24 mouse cellular contexts compared by ENCODE assay signal in the genomic region with DNA sequence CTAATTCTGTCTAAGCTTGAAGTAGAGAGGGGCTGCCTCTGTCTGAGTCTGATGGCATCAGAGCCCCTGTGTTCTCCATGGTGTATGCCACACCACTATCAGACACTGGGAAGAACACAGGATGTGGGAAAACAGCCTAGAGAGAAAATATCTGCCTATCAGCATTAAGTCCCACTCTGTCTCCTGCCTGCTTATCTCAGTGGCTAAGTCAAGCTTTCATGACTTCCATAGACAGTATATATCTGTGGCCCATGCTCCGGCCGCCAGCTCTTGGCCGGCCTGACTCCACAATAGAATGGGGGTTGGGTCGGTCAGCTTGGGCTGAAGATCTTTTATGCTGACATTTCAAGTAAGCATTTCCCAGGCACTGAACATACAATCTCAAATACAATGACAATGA.
A peak's percentile ranks its signal among the peaks of the same experiment; 100 is the strongest.
DNase-seq lines count a peak whose midpoint lies in the region; ATAC-seq and TF ChIP-seq lines count a peak whose summit lies in the region.
"Had no signal": no experiment of that assay in that cellular context is flagged by ENCODE, and none has a peak within 500 bp of the region (broad histone marks: within the 10 kb centered on the region; RNA-seq: fewer than 3 reads in every experiment).

No protein-coding gene starts in this region.

- no peak overlapping the region for H3K9ac ChIP-seq in heart, embryonic 16.5 days (ENCODE audit: low read length)
- H3K9ac ChIP-seq in heart, adult 2 months (ENCODE audit: low read depth, low read length), result no peak overlapping the region
- no peak overlapping the region for H3K9ac ChIP-seq in liver, embryonic 11.5 days (ENCODE audit: low read depth, low read length)
- H3K9ac ChIP-seq: embryonic facial prominence, embryonic 12.5 days; forebrain, embryonic 13.5 days; forebrain, embryonic 15.5 days had no signal

- no peak for TF ChIP-seq POLR2A in heart, adult 2 months (IDR thresholded peaks at IDR 0.05; ENCODE audit: insufficient read depth, low read depth, low read length)

- peak; percentile 52; the same call in 1 of the 2 replicates for ATAC-seq in heart, embryonic 16.5 days (replicated peaks; ENCODE audit: extremely low read depth, insufficient read depth, low FRiP score)
- ATAC-seq in liver, embryonic 11.5 days (replicated peaks; ENCODE audit: low FRiP score), result 0 out of 2 replicates have a peak, but pooled peaks have one; percentile 29
- ATAC-seq: activated CD4-positive, CD25-positive, alpha-beta regulatory T cell, adult 4 months; CD4-positive, CD25-positive, alpha-beta regulatory T cell, adult 4 months; forebrain, embryonic 13.5 days; forebrain, embryonic 15.5 days; Patski had no signal

- H3K9me3 ChIP-seq in heart, embryonic 10.5 days, result no peaks in the 10 kb centered on the region
- H3K9me3 ChIP-seq in heart, embryonic 16.5 days (replicated peaks; ENCODE audit: control insufficient read depth, low read length), result no peaks in the 10 kb centered on the region
- H3K9me3 ChIP-seq in liver, embryonic 11.5 days (ENCODE audit: control insufficient read depth, low read length), result no peaks in the 10 kb centered on the region; the same call in 1 of the 2 replicates
- H3K9me3 ChIP-seq: embryonic facial prominence, embryonic 10.5 days; embryonic facial prominence, embryonic 12.5 days; forebrain, embryonic 13.5 days; forebrain, embryonic 15.5 days had no signal

- H3K27ac ChIP-seq in heart, embryonic 10.5 days, result no peak overlapping the region
- H3K27ac ChIP-seq in heart, embryonic 16.5 days (ENCODE audit: low read length), result 0 out of 2 replicates have a peak overlapping the region, but pooled peaks have one; percentile 0
- no peak overlapping the region for H3K27ac ChIP-seq in heart, adult 2 months
- H3K27ac ChIP-seq in liver, embryonic 11.5 days (ENCODE audit: low read depth, low read length), result no peak overlapping the region
- H3K27ac ChIP-seq: embryonic facial prominence, embryonic 10.5 days; embryonic facial prominence, embryonic 12.5 days; forebrain, embryonic 13.5 days; forebrain, embryonic 15.5 days had no signal

- no peak overlapping the region for H3K4me2 ChIP-seq in heart, embryonic 16.5 days (ENCODE audit: low read depth, low read length)
- H3K4me2 ChIP-seq in liver, embryonic 11.5 days, result no peak overlapping the region
- H3K4me2 ChIP-seq: embryonic facial prominence, embryonic 12.5 days; forebrain, embryonic 13.5 days; forebrain, embryonic 15.5 days had no signal

- no peaks in the 10 kb centered on the region for H3K27me3 ChIP-seq in heart, embryonic 10.5 days (ENCODE audit: insufficient read depth, poor library complexity, severe bottlenecking)
- no peaks in the 10 kb centered on the region for H3K27me3 ChIP-seq in heart, embryonic 16.5 days (ENCODE audit: control insufficient read depth, insufficient read depth, low read length)
- no peaks in the 10 kb centered on the region for H3K27me3 ChIP-seq in heart, adult 2 months (ENCODE audit: control insufficient read depth, insufficient read depth, low read length)
- H3K27me3 ChIP-seq in liver, embryonic 11.5 days (replicated peaks; ENCODE audit: control insufficient read depth, insufficient read depth, low read length), result no peaks in the 10 kb centered on the region
- H3K27me3 ChIP-seq: CH12.LX; embryonic facial prominence, embryonic 12.5 days; forebrain, embryonic 13.5 days; forebrain, embryonic 15.5 days; Patski had no signal

- no peaks in the 10 kb centered on the region for H3K4me1 ChIP-seq in heart, embryonic 10.5 days
- no peaks in the 10 kb centered on the region for H3K4me1 ChIP-seq in heart, embryonic 16.5 days (ENCODE audit: control insufficient read depth, insufficient read depth, low read length)
- no peaks in the 10 kb centered on the region for H3K4me1 ChIP-seq in heart, adult 2 months (ENCODE audit: control insufficient read depth, insufficient read depth, low read length)
- no peaks in the 10 kb centered on the region for H3K4me1 ChIP-seq in liver, embryonic 11.5 days (replicated peaks; ENCODE audit: control insufficient read depth, insufficient read depth, low read length)
- H3K4me1 ChIP-seq: embryonic facial prominence, embryonic 12.5 days; forebrain, embryonic 13.5 days; forebrain, embryonic 15.5 days had no signal

- WGBS in heart, embryonic 10.5 days, result 37% methylated on average over 4 of the region's 4 CpGs
- 47% methylated on average over 4 of the region's 4 CpGs for WGBS in heart, embryonic 16.5 days
- 32% methylated on average over 4 of the region's 4 CpGs for WGBS in heart, adult 2 months
- 67% methylated on average over 4 of the region's 4 CpGs for WGBS in liver, embryonic 11.5 days

- H3K79me2 ChIP-seq in heart, adult 2 months (replicated peaks; ENCODE audit: control insufficient read depth, insufficient read depth, low read length), result no peaks in the 10 kb centered on the region

- peak; percentile 75 for DNase-seq in heart, embryonic 10.5 days (ENCODE audit: low spot score)
- DNase-seq in heart, postnatal 36 days, result no peak
- no peak for DNase-seq in heart, adult 2 months
- no peak for DNase-seq in liver, embryonic 11.5 days (ENCODE audit: low spot score)
- no peak for DNase-seq in liver
- DNase-seq: adrenal gland, adult 8-10 months; adrenal gland, postnatal 14 days; adrenal gland, postnatal 36 days; B cell, adult 2 months; cerebellum, adult 11-12 months; cerebellum, adult 2 months; cerebellum, adult 9-10 months; cerebellum, postnatal 10 days; cerebellum, postnatal 25 days had no signal

- intact Hi-C loops in heart, postnatal 36 days (cut with DNase I), result no loop called here
- intact Hi-C loops in heart, adult 2 months (cut with DNase I), result no loop called here

- H3K36me3 ChIP-seq in heart, embryonic 10.5 days, result no peaks in the 10 kb centered on the region
- H3K36me3 ChIP-seq in heart, embryonic 16.5 days (ENCODE audit: control insufficient read depth, insufficient read depth), result no peaks in the 10 kb centered on the region
- no peaks in the 10 kb centered on the region for H3K36me3 ChIP-seq in heart, adult 2 months (ENCODE audit: control insufficient read depth, insufficient read depth, low read length)
- no peaks in the 10 kb centered on the region for H3K36me3 ChIP-seq in liver, embryonic 11.5 days (ENCODE audit: control insufficient read depth, insufficient read depth, low read length)
- H3K36me3 ChIP-seq: embryonic facial prominence, embryonic 10.5 days; embryonic facial prominence, embryonic 12.5 days; forebrain, embryonic 15.5 days; G1E had no signal

- no peak for TF ChIP-seq EP300 in heart, adult 2 months (IDR thresholded peaks at IDR 0.05; ENCODE audit: insufficient read depth, low read depth, low read length)

- TF ChIP-seq CTCF in heart, adult 2 months (IDR thresholded peaks at IDR 0.05), result no peak

- no peak overlapping the region for H3K4me3 ChIP-seq in heart, embryonic 10.5 days
- H3K4me3 ChIP-seq in heart, embryonic 16.5 days (ENCODE audit: low read length), result no peak overlapping the region
- H3K4me3 ChIP-seq in heart, adult 2 months, result no peak overlapping the region
- no peak overlapping the region for H3K4me3 ChIP-seq in liver, embryonic 11.5 days (ENCODE audit: low read depth, low read length)
- H3K4me3 ChIP-seq: embryonic facial prominence, embryonic 10.5 days; embryonic facial prominence, embryonic 12.5 days; forebrain, embryonic 13.5 days; forebrain, embryonic 15.5 days had no signal
